Mouse (Mus musculus) embryonic facial prominence, embryonic 12.5 days (tissue): ENCODE measurements around the gene Grin2a. TPM values are rescaled to one million over a fixed set of nuclear protein-coding genes. Genes with fewer than 3 reads are reported as not detected.

ENCODE experiments used
- ATAC-seq: fragments of 200-750 bp; cut with Nextera tagmentation; 2 replicates; pipeline ENCODE4 v1.8.0; 2017; ENCODE audit not compliant: insufficient number of reproducible peaks, insufficient read depth, low FRiP score, low TSS enrichment
- H3K27ac ChIP-seq: fragments of 300-500 bp; sonication (generic); 2 replicates; pipeline ENCODE4 v1.5.1; 2016; ENCODE audit warnings: mild to moderate bottlenecking
- H3K27me3 ChIP-seq: fragments of 300-500 bp; sonication (generic); 2 replicates; pipeline ENCODE4 v1.6.1; 2016; ENCODE audit warnings: mild to moderate bottlenecking, moderate library complexity
- H3K36me3 ChIP-seq: fragments of 300-500 bp; sonication (generic); 2 replicates; pipeline ENCODE4 v1.6.1; 2016; ENCODE audit warnings: mild to moderate bottlenecking
- H3K4me1 ChIP-seq: fragments of 300-500 bp; sonication (generic); 2 replicates; pipeline ENCODE4 v1.6.1; 2016
- H3K4me2 ChIP-seq: fragments of 300-500 bp; sonication (generic); replicated peaks from 2 replicates; pipeline ENCODE4 v1.6.1; 2016; ENCODE audit warnings: mild to moderate bottlenecking, moderate library complexity
- H3K4me3 ChIP-seq: fragments of 300-500 bp; sonication (generic); 2 replicates; pipeline ENCODE4 v1.5.1; 2016; ENCODE audit warnings: mild to moderate bottlenecking
- H3K9ac ChIP-seq: fragments of 300-500 bp; sonication (generic); 2 replicates; pipeline ENCODE4 v1.6.1; 2016; ENCODE audit warnings: mild to moderate bottlenecking, moderate library complexity
- H3K9me3 ChIP-seq: fragments of 300-500 bp; sonication (generic); 2 replicates; pipeline ENCODE4 v1.6.1; 2016; ENCODE audit warnings: mild to moderate bottlenecking, moderate library complexity
- WGBS: fragments of 180-500 bp; shearing (Covaris S2); methylation state at CpG from one replicate; pipeline ENCODE4 v1.1.7; 2016; 5-methylcytosine and 5-hydroxymethylcytosine counted together
- polyA plus RNA-seq: library from polyadenylated mRNA; unstranded; fragments of >200 nt; fragmentation: Nextera tagmentation; extraction: Ambion mirVana; gene quantifications from 2 replicates; pipeline ENCODE4 v1.2.1, GENCODE M21; 2016

Grin2a gene
- polyA plus RNA-seq, 1 experiment from 2014 or later = 1.3 TPM

- H3K4me3 ChIP-seq = no peak overlapping the region
- no peaks in the 10 kb centered on the region for H3K36me3 ChIP-seq
- H3K9me3 ChIP-seq = no peaks in the 10 kb centered on the region
- H3K4me2 ChIP-seq = no peak overlapping the region
- no peak overlapping the region for H3K9ac ChIP-seq
- no peaks in the 10 kb centered on the region for H3K4me1 ChIP-seq
- WGBS = 86% methylated on average over 6 of the region's 6 CpGs
- H3K27ac ChIP-seq = no peak overlapping the region
- ATAC-seq = no peak
- H3K27me3 ChIP-seq = no peaks in the 10 kb centered on the region
Observed at GRCm38 (mm10) chr16:9738679-9739078, 256.7 kb downstream of the Grin2a start.

DNA sequence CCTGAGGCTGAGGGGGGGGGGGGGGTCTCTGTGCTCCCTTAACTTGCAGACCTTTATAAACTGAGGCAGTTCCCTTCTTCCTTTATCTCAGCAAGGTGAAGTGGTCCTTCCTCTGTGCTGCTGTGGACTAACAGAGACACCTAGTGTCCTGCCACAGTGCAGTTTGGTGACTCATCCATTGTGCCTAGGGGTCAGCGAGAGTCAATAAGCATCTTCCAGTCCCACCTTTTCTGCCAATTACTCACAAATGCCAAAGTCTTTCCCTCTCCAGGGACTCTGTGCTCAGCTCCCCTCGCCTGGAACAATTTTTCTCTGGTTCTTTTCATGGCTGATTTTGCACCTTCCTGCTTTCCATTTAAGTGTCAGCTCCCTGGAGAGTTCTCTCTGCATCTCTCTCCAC lies 258.2 kb downstream of the Grin2a start:
- no peaks in the 10 kb centered on the region for H3K36me3 ChIP-seq
- no peaks in the 10 kb centered on the region for H3K27me3 ChIP-seq
- no peak for ATAC-seq
- H3K9ac ChIP-seq = no peak overlapping the region
- H3K4me3 ChIP-seq = no peak overlapping the region
- H3K4me2 ChIP-seq = no peak overlapping the region
- no peaks in the 10 kb centered on the region for H3K4me1 ChIP-seq
- H3K27ac ChIP-seq = no peak overlapping the region
- H3K9me3 ChIP-seq = no peaks in the 10 kb centered on the region
- WGBS = 21% methylated on average over 2 of the region's 2 CpGs

- Histone ChIP-seq H3K4me1 (no peaks in the 10 kb centered on the region), H3K4me3 (no peak overlapping the region), H3K27ac (no peak overlapping the region), H3K36me3 (no peaks in the 10 kb centered on the region), H3K4me2 (no peak overlapping the region), H3K9ac (no peak overlapping the region), H3K9me3 (no peaks in the 10 kb centered on the region), H3K27me3 (no peaks in the 10 kb centered on the region)
- WGBS = 88% methylated on average over 8 of the region's 8 CpGs
- ATAC-seq = no peak
Observed at GRCm38 (mm10) chr16:9735365-9736080, 259.8 kb downstream of the Grin2a start.

DNA sequence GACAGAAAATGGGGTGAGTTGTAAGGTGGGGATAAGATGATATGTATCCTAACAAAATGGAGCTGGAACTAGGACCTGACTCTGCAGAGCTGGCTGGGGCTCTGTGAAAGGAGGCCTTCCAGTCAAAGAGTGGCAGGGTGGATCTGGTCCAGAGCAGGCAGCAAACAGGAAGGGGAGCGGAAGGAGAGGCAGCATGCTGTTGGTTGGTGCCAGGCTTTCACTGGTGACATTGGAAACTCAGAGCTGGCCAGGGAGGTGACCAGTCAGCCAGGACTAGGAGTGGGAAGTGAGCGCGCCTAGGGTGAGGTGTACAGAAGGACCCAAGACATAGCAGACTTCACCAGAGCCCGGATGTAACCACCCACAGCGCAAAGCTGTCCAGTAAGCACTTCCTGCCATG lies 267.8 kb downstream of the Grin2a start:
- Histone ChIP-seq H3K4me1 (no peaks in the 10 kb centered on the region), H3K36me3 (no peaks in the 10 kb centered on the region), H3K27ac (no peak overlapping the region), H3K4me2 (no peak overlapping the region), H3K9ac (no peak overlapping the region), H3K4me3 (no peak overlapping the region), H3K9me3 (no peaks in the 10 kb centered on the region), H3K27me3 (no peaks in the 10 kb centered on the region)
- WGBS = 95% methylated on average over 5 of the region's 5 CpGs
- no peak for ATAC-seq

DNA sequence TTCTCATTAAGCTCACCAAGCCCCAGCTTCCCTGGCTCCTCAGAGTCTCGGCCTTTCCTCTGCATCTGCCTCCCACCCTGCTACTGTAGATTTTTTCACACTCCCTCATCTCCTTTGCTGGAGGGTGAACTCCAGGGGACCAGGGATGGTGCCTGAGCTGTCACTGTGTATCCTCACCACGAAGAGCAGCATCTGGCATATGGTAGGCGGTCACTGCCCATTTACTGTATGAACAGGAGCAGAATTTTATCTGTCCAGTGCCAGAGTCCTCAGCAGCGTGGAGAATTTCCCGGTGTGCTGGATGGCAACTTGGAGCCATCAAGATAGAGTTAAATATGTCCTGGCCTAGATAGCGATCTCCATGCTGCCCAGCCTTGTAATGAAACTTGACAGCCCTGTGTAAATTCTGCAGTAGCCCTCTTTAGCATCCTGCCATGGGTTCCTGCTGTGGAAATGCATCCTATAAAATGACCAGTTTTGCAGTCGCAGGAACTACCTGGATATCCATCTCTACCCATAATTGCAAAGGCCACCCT lies 269.7 kb downstream of the Grin2a start:
- 76% methylated on average over 7 of the region's 7 CpGs for WGBS
- H3K4me3 ChIP-seq = no peak overlapping the region
- H3K9ac ChIP-seq = no peak overlapping the region
- no peaks in the 10 kb centered on the region for H3K9me3 ChIP-seq
- no peak overlapping the region for H3K27ac ChIP-seq
- H3K4me1 ChIP-seq = no peaks in the 10 kb centered on the region
- H3K36me3 ChIP-seq = no peaks in the 10 kb centered on the region
- H3K4me2 ChIP-seq = no peak overlapping the region
- no peak for ATAC-seq
- H3K27me3 ChIP-seq = no peaks in the 10 kb centered on the region

GRCm38 (mm10) chr16:9711398-9711797 lies 284.0 kb downstream of the Grin2a start:
- WGBS = 85% methylated on average over 2 of the region's 2 CpGs
- Histone ChIP-seq H3K4me3 (no peak overlapping the region), H3K9me3 (no peaks in the 10 kb centered on the region)

DNA sequence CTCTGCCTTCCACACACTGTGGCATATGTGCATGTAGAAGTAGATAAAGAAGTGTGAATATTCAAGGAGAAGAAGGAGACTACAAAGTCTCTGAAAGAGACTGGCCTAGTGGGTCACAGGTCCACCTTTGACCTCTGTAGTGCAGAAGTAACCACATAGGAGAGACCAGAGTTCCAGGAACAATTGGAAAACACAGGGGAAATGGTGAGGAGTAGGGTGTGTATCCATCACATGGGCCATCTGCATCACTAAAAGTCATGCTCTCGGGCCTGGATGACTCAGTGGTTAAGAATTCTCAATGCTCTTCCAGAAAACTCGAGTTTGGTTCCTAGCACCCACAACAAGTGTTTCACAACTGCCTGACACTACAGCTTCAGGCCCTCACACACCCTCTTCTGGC lies 285.4 kb downstream of the Grin2a start:
- Histone ChIP-seq H3K9ac (no peak overlapping the region), H3K4me1 (no peaks in the 10 kb centered on the region), H3K36me3 (no peaks in the 10 kb centered on the region), H3K9me3 (no peaks in the 10 kb centered on the region), H3K27me3 (no peaks in the 10 kb centered on the region), H3K27ac (no peak overlapping the region), H3K4me2 (no peak overlapping the region), H3K4me3 (no peak overlapping the region)
- ATAC-seq = no peak
- 63% methylated on average over 2 of the region's 2 CpGs for WGBS

More at GRCm38 (mm10) chr16:9711398-9711797, 284.0 kb downstream of the Grin2a start:
- H3K4me2 ChIP-seq = no peak overlapping the region
- H3K27me3 ChIP-seq = no peaks in the 10 kb centered on the region
- H3K4me1 ChIP-seq = no peaks in the 10 kb centered on the region
- no peak overlapping the region for H3K9ac ChIP-seq
- H3K27ac ChIP-seq = no peak overlapping the region
- no peaks in the 10 kb centered on the region for H3K36me3 ChIP-seq
- ATAC-seq = no peak

DNA sequence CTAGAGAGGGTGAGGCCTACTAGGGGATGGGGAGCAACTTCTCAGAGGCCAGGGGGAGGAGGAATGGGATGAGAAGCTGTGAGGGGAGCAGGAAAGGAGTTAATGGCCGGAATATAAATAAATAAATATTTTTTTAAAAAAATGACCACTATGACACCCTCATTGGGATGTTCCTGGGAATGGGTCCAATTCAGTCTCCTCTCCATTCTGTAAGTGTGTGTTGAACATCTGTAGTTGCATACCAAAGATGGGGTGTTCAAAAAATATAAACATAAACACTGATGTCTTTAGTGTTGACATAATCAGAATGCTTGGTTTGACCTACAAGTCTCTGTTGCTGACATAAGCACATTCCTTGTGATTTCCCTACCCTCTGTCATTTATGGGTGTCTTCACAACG lies 298.2 kb downstream of the Grin2a start:
- no peaks in the 10 kb centered on the region for H3K36me3 ChIP-seq
- H3K9me3 ChIP-seq = no peaks in the 10 kb centered on the region
- H3K4me2 ChIP-seq = no peak overlapping the region
- 73% methylated on average over 2 of the region's 2 CpGs for WGBS
- no peak overlapping the region for H3K9ac ChIP-seq
- no peak for ATAC-seq
- no peak overlapping the region for H3K27ac ChIP-seq
- no peaks in the 10 kb centered on the region for H3K4me1 ChIP-seq
- H3K27me3 ChIP-seq = no peaks in the 10 kb centered on the region
- no peak overlapping the region for H3K4me3 ChIP-seq

GRCm38 (mm10) chr16:9694081-9694480 lies 301.3 kb downstream of the Grin2a start:
- H3K4me1 ChIP-seq = no peaks in the 10 kb centered on the region
- no peak overlapping the region for H3K4me3 ChIP-seq
- WGBS = 79% methylated on average over 4 of the region's 4 CpGs
- no peak overlapping the region for H3K9ac ChIP-seq
- H3K27ac ChIP-seq = no peak overlapping the region
- ATAC-seq = no peak
- no peaks in the 10 kb centered on the region for H3K9me3 ChIP-seq
- no peaks in the 10 kb centered on the region for H3K27me3 ChIP-seq
- H3K4me2 ChIP-seq = no peak overlapping the region
- no peaks in the 10 kb centered on the region for H3K36me3 ChIP-seq

GRCm38 (mm10) chr16:9688523-9689140 lies 306.7 kb downstream of the Grin2a start:
- no peaks in the 10 kb centered on the region for H3K27me3 ChIP-seq
- H3K4me3 ChIP-seq = no peak overlapping the region
- ATAC-seq = no peak
- H3K4me2 ChIP-seq = no peak overlapping the region
- H3K4me1 ChIP-seq = no peaks in the 10 kb centered on the region
- no peaks in the 10 kb centered on the region for H3K36me3 ChIP-seq
- H3K27ac ChIP-seq = no peak overlapping the region
- H3K9me3 ChIP-seq = no peaks in the 10 kb centered on the region
- 6% methylated on average over 1 of the region's 1 CpGs for WGBS
- H3K9ac ChIP-seq = no peak overlapping the region

GRCm38 (mm10) chr16:9680572-9680971 lies 314.8 kb downstream of the Grin2a start:
- 78% methylated on average over 4 of the region's 4 CpGs for WGBS
- no peak for ATAC-seq
- H3K4me3 ChIP-seq = no peak overlapping the region

DNA sequence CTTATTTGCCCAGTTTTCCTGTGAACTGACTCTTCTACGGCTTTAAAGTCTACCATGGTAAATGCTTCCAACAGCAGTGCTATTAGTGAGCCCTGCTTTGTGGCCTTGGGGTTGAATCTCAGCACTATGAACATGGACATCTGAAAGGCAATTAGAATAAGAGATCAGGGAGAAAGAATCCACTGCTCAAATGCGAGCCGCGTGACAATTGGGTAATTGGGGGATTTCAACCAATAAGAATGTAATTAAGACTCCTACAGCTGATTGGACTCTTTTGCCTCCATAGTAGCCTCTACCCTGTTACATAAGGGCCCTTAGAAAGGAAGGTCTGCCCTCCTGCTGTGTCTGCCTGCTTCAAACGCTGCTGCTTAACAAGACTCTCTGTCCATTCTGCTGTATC lies 315.4 kb downstream of the Grin2a start:
- Histone ChIP-seq H3K9ac (no peak overlapping the region), H3K36me3 (no peaks in the 10 kb centered on the region), H3K27me3 (no peaks in the 10 kb centered on the region), H3K9me3 (no peaks in the 10 kb centered on the region), H3K4me1 (peaks cover 3% of the 10 kb centered on the region; the same call in 1 of the 2 replicates), H3K27ac (no peak overlapping the region), H3K4me3 (no peak overlapping the region), H3K4me2 (no peak overlapping the region)
- 42% methylated on average over 5 of the region's 5 CpGs for WGBS
- ATAC-seq = no peak

More at GRCm38 (mm10) chr16:9680572-9680971, 314.8 kb downstream of the Grin2a start:
- Histone ChIP-seq H3K9me3 (no peaks in the 10 kb centered on the region), H3K4me1 (peaks cover 3% of the 10 kb centered on the region; the same call in 1 of the 2 replicates), H3K9ac (no peak overlapping the region), H3K4me2 (no peak overlapping the region), H3K36me3 (no peaks in the 10 kb centered on the region), H3K27me3 (no peaks in the 10 kb centered on the region), H3K27ac (no peak overlapping the region)
